Mouse (Mus musculus): ENCODE data around the gene Osbpl11. TPM values are rescaled to one million over a fixed set of nuclear protein-coding genes. Genes with fewer than 3 reads are reported as not detected.
"Not testable (repeated sequence)": the region's sequence is repeated elsewhere in the genome, so short reads cannot be mapped to it uniquely, and the experiment has no call there.

Osbpl11 gene
- polyA plus RNA-seq, 1 experiment: 8.3 TPM

GRCm38 (mm10) chr16:33210812-33211211, 25.9 kb downstream of the Osbpl11 start:
- Histone ChIP-seq H3K4me3 (ENCODE audit: insufficient read depth, poor library complexity, severe bottlenecking) (no peak overlapping the region), H3K79me3 (ENCODE audit: low read depth) (no peaks in the 10 kb centered on the region), H3K27me3 (ENCODE audit: control insufficient read depth, insufficient read depth, insufficient read length) (no peaks in the 10 kb centered on the region), H3K36me3 (ENCODE audit: control insufficient read depth, insufficient read depth) (peaks cover 36% of the 10 kb centered on the region), H3ac (ENCODE audit: control insufficient read depth, insufficient read length, low read depth) (no peak overlapping the region), H3K79me2 (ENCODE audit: control insufficient read depth, insufficient read depth) (no peaks in the 10 kb centered on the region)
- no peak for TF ChIP-seq MAX (IDR thresholded peaks at IDR 0.05)
- TF ChIP-seq USF1 (IDR thresholded peaks at IDR 0.05; ENCODE audit: low read depth): no peak
- TF ChIP-seq MYOG (IDR thresholded peaks at IDR 0.05; ENCODE audit: control insufficient read depth, extremely low read depth, insufficient read length): no peak
- TF ChIP-seq MYOD1 (IDR thresholded peaks at IDR 0.05; ENCODE audit: control insufficient read depth, insufficient read length, low read depth): no peak
- TF ChIP-seq FOSL1 (IDR thresholded peaks at IDR 0.05; ENCODE audit: insufficient read depth, low read length, poor library complexity, severe bottlenecking): no peak
- no peak for TF ChIP-seq CEBPB (IDR thresholded peaks at IDR 0.05; ENCODE audit: low read depth)
- no peak for TF ChIP-seq CTCF (IDR thresholded peaks at IDR 0.05; ENCODE audit: control insufficient read depth, insufficient read depth, insufficient read length)

- Histone ChIP-seq H3ac (ENCODE audit: control insufficient read depth, insufficient read length, low read depth) (no peak overlapping the region), H3K79me2 (ENCODE audit: control insufficient read depth, insufficient read depth) (no peaks in the 10 kb centered on the region), H3K4me3 (ENCODE audit: insufficient read depth, poor library complexity, severe bottlenecking) (no peak overlapping the region), H3K27me3 (ENCODE audit: control insufficient read depth, insufficient read depth, insufficient read length) (no peaks in the 10 kb centered on the region), H3K79me3 (ENCODE audit: low read depth) (no peaks in the 10 kb centered on the region), H3K36me3 (ENCODE audit: control insufficient read depth, insufficient read depth) (peaks cover 35% of the 10 kb centered on the region)
- no peak for TF ChIP-seq MYOG (IDR thresholded peaks at IDR 0.05; ENCODE audit: control insufficient read depth, extremely low read depth, insufficient read length)
- TF ChIP-seq MYOD1 (IDR thresholded peaks at IDR 0.05; ENCODE audit: control insufficient read depth, insufficient read length, low read depth): no peak
- no peak for TF ChIP-seq CTCF (IDR thresholded peaks at IDR 0.05; ENCODE audit: control insufficient read depth, insufficient read depth, insufficient read length)
- no peak for TF ChIP-seq CEBPB (IDR thresholded peaks at IDR 0.05; ENCODE audit: low read depth)
- no peak for TF ChIP-seq MAX (IDR thresholded peaks at IDR 0.05)
- no peak for TF ChIP-seq FOSL1 (IDR thresholded peaks at IDR 0.05; ENCODE audit: insufficient read depth, low read length, poor library complexity, severe bottlenecking)
- no peak for TF ChIP-seq USF1 (IDR thresholded peaks at IDR 0.05; ENCODE audit: low read depth)
Observed at GRCm38 (mm10) chr16:33216313-33217003, 31.6 kb downstream of the Osbpl11 start.

- H3K4me3 ChIP-seq (ENCODE audit: insufficient read depth, poor library complexity, severe bottlenecking); H3ac ChIP-seq (ENCODE audit: control insufficient read depth, insufficient read length, low read depth); H3K79me2 ChIP-seq (ENCODE audit: control insufficient read depth, insufficient read depth); H3K27me3 ChIP-seq (ENCODE audit: control insufficient read depth, insufficient read depth, insufficient read length); H3K79me3 ChIP-seq (ENCODE audit: low read depth): not testable (repeated sequence)
- H3K36me3 ChIP-seq (ENCODE audit: control insufficient read depth, insufficient read depth): peaks cover 35% of the 10 kb centered on the region
Observed at GRCm38 (mm10) chr16:33217553-33218085, 32.7 kb downstream of the Osbpl11 start.

- Histone ChIP-seq H3ac (ENCODE audit: control insufficient read depth, insufficient read length, low read depth) (no peak overlapping the region), H3K4me3 (ENCODE audit: insufficient read depth, poor library complexity, severe bottlenecking) (no peak overlapping the region), H3K79me2 (ENCODE audit: control insufficient read depth, insufficient read depth) (no peaks in the 10 kb centered on the region), H3K36me3 (ENCODE audit: control insufficient read depth, insufficient read depth) (peaks cover 21% of the 10 kb centered on the region), H3K27me3 (ENCODE audit: control insufficient read depth, insufficient read depth, insufficient read length) (no peaks in the 10 kb centered on the region), H3K79me3 (ENCODE audit: low read depth) (no peaks in the 10 kb centered on the region)
- TF ChIP-seq CEBPB (IDR thresholded peaks at IDR 0.05; ENCODE audit: low read depth): no peak
- no peak for TF ChIP-seq USF1 (IDR thresholded peaks at IDR 0.05; ENCODE audit: low read depth)
- TF ChIP-seq FOSL1 (IDR thresholded peaks at IDR 0.05; ENCODE audit: insufficient read depth, low read length, poor library complexity, severe bottlenecking): no peak
- TF ChIP-seq CTCF (IDR thresholded peaks at IDR 0.05; ENCODE audit: control insufficient read depth, insufficient read depth, insufficient read length): no peak
- no peak for TF ChIP-seq MAX (IDR thresholded peaks at IDR 0.05)
- TF ChIP-seq MYOG (IDR thresholded peaks at IDR 0.05; ENCODE audit: control insufficient read depth, extremely low read depth, insufficient read length): no peak
Observed at GRCm38 (mm10) chr16:33222482-33222881, 37.6 kb downstream of the Osbpl11 start.

- H3K27me3 ChIP-seq (ENCODE audit: control insufficient read depth, insufficient read depth, insufficient read length): no peaks in the 10 kb centered on the region
- no peak for TF ChIP-seq MAX (IDR thresholded peaks at IDR 0.05)
- H3ac ChIP-seq (ENCODE audit: control insufficient read depth, insufficient read length, low read depth): no peak overlapping the region
- no peak overlapping the region for H3K4me3 ChIP-seq (ENCODE audit: insufficient read depth, poor library complexity, severe bottlenecking)
- H3K79me2 ChIP-seq (ENCODE audit: control insufficient read depth, insufficient read depth): no peaks in the 10 kb centered on the region
- H3K36me3 ChIP-seq (ENCODE audit: control insufficient read depth, insufficient read depth): peaks cover 32% of the 10 kb centered on the region
- H3K79me3 ChIP-seq (ENCODE audit: low read depth): no peaks in the 10 kb centered on the region
Observed at GRCm38 (mm10) chr16:33224381-33224780, 39.5 kb downstream of the Osbpl11 start.

GRCm38 (mm10) chr16:33234128-33234527, 49.3 kb downstream of the Osbpl11 start:
- no peak for TF ChIP-seq CEBPB (IDR thresholded peaks at IDR 0.05; ENCODE audit: low read depth)
- no peak for TF ChIP-seq USF1 (IDR thresholded peaks at IDR 0.05; ENCODE audit: low read depth)
- no peak for TF ChIP-seq CTCF (IDR thresholded peaks at IDR 0.05; ENCODE audit: control insufficient read depth, insufficient read depth, insufficient read length)
- TF ChIP-seq FOSL1 (IDR thresholded peaks at IDR 0.05; ENCODE audit: insufficient read depth, low read length, poor library complexity, severe bottlenecking): no peak
- no peak for TF ChIP-seq MAX (IDR thresholded peaks at IDR 0.05)
- no peak for TF ChIP-seq MYOG (IDR thresholded peaks at IDR 0.05; ENCODE audit: control insufficient read depth, extremely low read depth, insufficient read length)
- TF ChIP-seq MYOD1 (IDR thresholded peaks at IDR 0.05; ENCODE audit: control insufficient read depth, insufficient read length, low read depth): no peak

More at GRCm38 (mm10) chr16:33234128-33234527, 49.3 kb downstream of the Osbpl11 start:
- H3ac ChIP-seq (ENCODE audit: control insufficient read depth, insufficient read length, low read depth): no peak overlapping the region
- no peaks in the 10 kb centered on the region for H3K79me2 ChIP-seq (ENCODE audit: control insufficient read depth, insufficient read depth)
- no peaks in the 10 kb centered on the region for H3K27me3 ChIP-seq (ENCODE audit: control insufficient read depth, insufficient read depth, insufficient read length)
- no peaks in the 10 kb centered on the region for H3K79me3 ChIP-seq (ENCODE audit: low read depth)
- H3K4me3 ChIP-seq (ENCODE audit: insufficient read depth, poor library complexity, severe bottlenecking): no peak overlapping the region
- H3K36me3 ChIP-seq (ENCODE audit: control insufficient read depth, insufficient read depth): peaks cover 20% of the 10 kb centered on the region

Measured in C2C12 (cell line).